Mouse (Mus musculus): ENCODE data around the gene Mrpl40. TPM values are rescaled to one million over a fixed set of nuclear protein-coding genes. Genes with fewer than 3 reads are reported as not detected.
A peak's percentile ranks its signal among the peaks of the same experiment; 100 is the strongest.

Gene Mrpl40
- polyA plus RNA-seq, 1 experiment from 2014 or later, result 77.8 TPM

DNA sequence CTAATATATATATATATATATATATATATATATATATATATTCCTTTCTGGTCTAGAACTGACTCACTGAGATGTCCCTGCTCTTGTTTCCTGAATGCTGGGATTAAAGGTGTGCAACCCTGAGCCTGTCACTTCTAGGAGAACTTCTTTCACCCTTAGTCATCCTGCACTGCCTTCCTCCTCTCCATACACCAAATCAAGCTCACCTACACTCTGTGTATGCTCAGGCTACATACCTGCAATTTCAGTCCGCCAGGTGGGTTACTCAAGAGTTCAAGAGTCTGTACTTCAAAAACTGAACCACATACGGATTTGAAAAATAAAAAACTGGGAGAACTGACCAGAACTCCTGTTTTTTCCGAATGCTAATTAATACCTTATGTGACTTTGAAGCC lies 40.6 kb downstream of the Mrpl40 start:
- Histone ChIP-seq H3K9me3 (ENCODE audit: control insufficient read depth) (no peaks in the 10 kb centered on the region), H3K4me1 (replicated peaks; ENCODE audit: control insufficient read depth, insufficient read depth, low read length) (no peaks in the 10 kb centered on the region), H3K36me3 (ENCODE audit: control insufficient read depth, insufficient read depth) (peaks cover 41% of the 10 kb centered on the region), H3K27ac (ENCODE audit: low read depth, low read length) (peak overlapping the region; percentile 89; the same call in 1 of the 2 replicates), H3K4me2 (replicated peaks; ENCODE audit: low read depth) (peak overlapping the region; percentile 83), H3K4me3 (ENCODE audit: low read depth, low read length) (peak overlapping the region; percentile 90), H3K9ac (ENCODE audit: low read depth, low read length) (peak overlapping the region; percentile 79; the same call in 1 of the 2 replicates), H3K27me3 (replicated peaks; ENCODE audit: control insufficient read depth, insufficient read depth, low read length) (no peaks in the 10 kb centered on the region)
- peak; percentile 53 for ATAC-seq
- 18% methylated on average over 3 of the region's 3 CpGs for WGBS
- TF ChIP-seq CTCF (IDR thresholded peaks at IDR 0.05; ENCODE audit: low read depth), result no peak

DNA sequence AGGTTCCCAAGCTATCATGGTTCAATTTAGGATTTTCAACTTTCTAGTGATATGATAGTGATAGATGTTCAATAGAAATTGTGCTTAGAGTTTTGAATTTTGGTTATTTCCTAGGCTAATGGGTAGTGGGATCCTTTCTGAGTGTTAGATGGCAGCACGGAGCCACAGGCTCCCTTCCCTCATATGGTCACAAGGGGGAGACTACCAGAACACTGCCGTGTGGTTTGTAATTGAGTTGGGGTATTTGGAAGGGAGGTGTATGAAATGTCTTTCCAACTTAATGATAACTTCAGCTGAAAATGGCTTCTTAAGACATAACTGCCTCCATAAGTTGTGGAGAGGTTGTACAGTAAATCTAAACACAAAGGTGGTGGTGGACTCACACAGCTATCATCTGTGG lies 43.2 kb downstream of the Mrpl40 start:
- ATAC-seq, result no peak
- no peak overlapping the region for H3K4me3 ChIP-seq (ENCODE audit: low read depth, low read length)
- WGBS, result 76% methylated on average over 2 of the region's 2 CpGs
- no peak overlapping the region for H3K4me2 ChIP-seq (replicated peaks; ENCODE audit: low read depth)
- H3K36me3 ChIP-seq (ENCODE audit: control insufficient read depth, insufficient read depth), result peaks cover 50% of the 10 kb centered on the region
- peak; percentile 33; the same call in 1 of the 2 replicates for TF ChIP-seq CTCF (IDR thresholded peaks at IDR 0.05; ENCODE audit: low read depth)
- no peak overlapping the region for H3K27ac ChIP-seq (ENCODE audit: low read depth, low read length)
- no peaks in the 10 kb centered on the region for H3K9me3 ChIP-seq (ENCODE audit: control insufficient read depth)
- H3K4me1 ChIP-seq (replicated peaks; ENCODE audit: control insufficient read depth, insufficient read depth, low read length), result no peaks in the 10 kb centered on the region
- H3K27me3 ChIP-seq (replicated peaks; ENCODE audit: control insufficient read depth, insufficient read depth, low read length), result no peaks in the 10 kb centered on the region
- H3K9ac ChIP-seq (ENCODE audit: low read depth, low read length), result no peak overlapping the region

DNA sequence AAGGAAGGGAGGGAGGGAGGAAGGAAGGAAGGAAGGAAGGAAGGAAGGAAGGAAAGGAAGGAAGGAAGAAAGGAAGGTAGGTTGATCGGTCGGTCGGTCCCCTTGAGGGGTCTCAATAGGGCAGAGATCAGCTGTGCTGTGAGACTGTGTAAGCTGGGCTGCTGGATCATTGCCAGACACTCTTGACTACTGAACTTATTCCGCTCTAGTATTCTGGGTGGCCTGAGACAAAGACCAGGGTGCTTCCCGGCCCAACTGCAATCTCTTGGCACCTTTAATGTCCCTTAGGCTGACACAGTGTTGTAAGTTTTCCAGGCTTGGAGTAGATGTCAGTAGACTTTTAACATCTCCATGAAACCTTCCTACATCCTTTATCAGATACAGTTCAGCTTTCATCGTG lies 47.6 kb downstream of the Mrpl40 start:
- no peak overlapping the region for H3K4me3 ChIP-seq (ENCODE audit: low read depth, low read length)
- no peaks in the 10 kb centered on the region for H3K27me3 ChIP-seq (replicated peaks; ENCODE audit: control insufficient read depth, insufficient read depth, low read length)
- H3K36me3 ChIP-seq (ENCODE audit: control insufficient read depth, insufficient read depth), result peaks cover 81% of the 10 kb centered on the region
- no peaks in the 10 kb centered on the region for H3K9me3 ChIP-seq (ENCODE audit: control insufficient read depth)
- no peak for TF ChIP-seq CTCF (IDR thresholded peaks at IDR 0.05; ENCODE audit: low read depth)
- H3K9ac ChIP-seq (ENCODE audit: low read depth, low read length), result no peak overlapping the region
- no peaks in the 10 kb centered on the region for H3K4me1 ChIP-seq (replicated peaks; ENCODE audit: control insufficient read depth, insufficient read depth, low read length)
- no peak for ATAC-seq
- no peak overlapping the region for H3K27ac ChIP-seq (ENCODE audit: low read depth, low read length)
- 86% methylated on average over 6 of the region's 6 CpGs for WGBS
- no peak overlapping the region for H3K4me2 ChIP-seq (replicated peaks; ENCODE audit: low read depth)

DNA sequence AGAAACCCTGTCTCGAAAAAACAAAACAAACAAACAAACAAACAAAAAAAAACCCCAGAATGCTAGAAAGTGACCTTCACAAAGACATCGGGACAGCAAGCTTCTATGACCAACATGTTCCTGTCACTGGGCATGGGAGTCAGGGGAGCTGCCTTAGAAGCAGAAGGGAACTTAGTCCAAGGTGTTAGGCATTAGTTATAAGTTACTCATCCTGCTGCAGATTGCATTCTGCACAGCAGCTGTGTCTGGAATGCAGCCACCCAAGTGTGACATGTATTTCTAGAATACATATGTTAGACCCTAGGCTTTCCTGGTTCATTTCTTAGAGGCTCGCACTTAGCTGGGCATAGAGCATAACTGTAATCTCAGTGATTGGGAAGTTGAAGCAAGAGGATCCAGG lies 48.0 kb downstream of the Mrpl40 start:
- no peak for TF ChIP-seq CTCF (IDR thresholded peaks at IDR 0.05; ENCODE audit: low read depth)
- Histone ChIP-seq H3K36me3 (ENCODE audit: control insufficient read depth, insufficient read depth) (peaks cover 81% of the 10 kb centered on the region), H3K27ac (ENCODE audit: low read depth, low read length) (no peak overlapping the region), H3K4me2 (replicated peaks; ENCODE audit: low read depth) (no peak overlapping the region), H3K4me1 (replicated peaks; ENCODE audit: control insufficient read depth, insufficient read depth, low read length) (no peaks in the 10 kb centered on the region), H3K9ac (ENCODE audit: low read depth, low read length) (no peak overlapping the region), H3K27me3 (replicated peaks; ENCODE audit: control insufficient read depth, insufficient read depth, low read length) (no peaks in the 10 kb centered on the region), H3K9me3 (ENCODE audit: control insufficient read depth) (no peaks in the 10 kb centered on the region), H3K4me3 (ENCODE audit: low read depth, low read length) (no peak overlapping the region)
- no peak for ATAC-seq
- 94% methylated on average over 3 of the region's 3 CpGs for WGBS

DNA sequence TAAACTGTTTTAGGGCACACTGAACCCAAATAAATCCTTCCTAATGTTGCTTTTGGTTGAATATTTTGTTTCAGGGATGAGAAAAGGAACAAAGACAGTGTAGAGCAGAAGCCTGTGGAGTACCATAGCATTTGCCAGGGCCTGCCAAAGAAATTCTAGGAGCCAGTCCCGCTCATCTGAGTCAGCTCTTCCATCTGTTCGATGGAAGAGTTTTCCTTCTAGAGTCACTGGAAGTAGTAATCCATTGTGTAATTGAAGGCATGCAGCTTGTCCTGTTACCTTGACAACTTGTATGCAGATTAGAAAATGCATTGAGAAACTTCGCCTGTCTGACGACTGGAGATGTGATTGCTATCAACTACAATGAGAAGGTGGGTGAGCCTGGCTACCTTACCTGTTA lies 53.7 kb downstream of the Mrpl40 start:
- Histone ChIP-seq H3K9me3 (ENCODE audit: control insufficient read depth) (no peaks in the 10 kb centered on the region), H3K36me3 (ENCODE audit: control insufficient read depth, insufficient read depth) (peaks cover 97% of the 10 kb centered on the region), H3K27ac (ENCODE audit: low read depth, low read length) (no peak overlapping the region), H3K4me3 (ENCODE audit: low read depth, low read length) (no peak overlapping the region), H3K4me1 (replicated peaks; ENCODE audit: control insufficient read depth, insufficient read depth, low read length) (no peaks in the 10 kb centered on the region), H3K4me2 (replicated peaks; ENCODE audit: low read depth) (no peak overlapping the region), H3K27me3 (replicated peaks; ENCODE audit: control insufficient read depth, insufficient read depth, low read length) (no peaks in the 10 kb centered on the region), H3K9ac (ENCODE audit: low read depth, low read length) (no peak overlapping the region)
- TF ChIP-seq CTCF (IDR thresholded peaks at IDR 0.05; ENCODE audit: low read depth), result no peak
- WGBS, result 77% methylated on average over 4 of the region's 4 CpGs
- no peak for ATAC-seq

DNA sequence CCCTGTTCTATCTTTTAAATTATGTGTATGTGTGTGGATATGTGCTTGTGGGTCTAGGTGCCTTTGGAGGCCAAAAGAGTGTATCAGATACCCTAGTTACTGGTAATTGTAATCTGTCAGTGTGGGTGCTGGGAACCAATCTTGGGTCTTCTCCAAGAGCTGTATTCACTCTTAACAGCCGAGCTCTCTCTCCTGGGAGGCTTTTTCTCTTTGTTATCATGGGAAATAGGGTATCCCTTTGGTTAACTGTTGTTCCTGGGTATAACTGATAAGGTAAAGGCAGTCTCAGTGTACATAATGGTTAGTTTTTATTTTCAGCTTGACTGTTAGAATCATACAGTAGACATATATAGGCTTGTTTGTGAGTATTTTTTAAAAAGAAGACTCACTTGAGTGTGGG lies 54.3 kb downstream of the Mrpl40 start:
- Histone ChIP-seq H3K27me3 (replicated peaks; ENCODE audit: control insufficient read depth, insufficient read depth, low read length) (no peaks in the 10 kb centered on the region), H3K27ac (ENCODE audit: low read depth, low read length) (no peak overlapping the region), H3K4me3 (ENCODE audit: low read depth, low read length) (no peak overlapping the region), H3K4me1 (replicated peaks; ENCODE audit: control insufficient read depth, insufficient read depth, low read length) (no peaks in the 10 kb centered on the region), H3K36me3 (ENCODE audit: control insufficient read depth, insufficient read depth) (peaks cover 97% of the 10 kb centered on the region), H3K9me3 (ENCODE audit: control insufficient read depth) (no peaks in the 10 kb centered on the region), H3K9ac (ENCODE audit: low read depth, low read length) (no peak overlapping the region), H3K4me2 (replicated peaks; ENCODE audit: low read depth) (no peak overlapping the region)
- no peak for ATAC-seq
- WGBS, result 86% methylated on average over 1 of the region's 1 CpGs
- TF ChIP-seq CTCF (IDR thresholded peaks at IDR 0.05; ENCODE audit: low read depth), result no peak

Other genes starting within 250 kb of the Mrpl40 start
- 24.7 and 25.4 TPM in 2 replicates for gene Sept5, start 246.9 kb downstream of the Mrpl40 start, polyA plus RNA-seq (2015; fragmentation: Nextera tagmentation; extraction: Ambion mirVana)
- 23.1 and 25.3 TPM in 2 replicates for gene Cldn5, start 100.0 kb downstream of the Mrpl40 start, polyA plus RNA-seq (2015; fragmentation: Nextera tagmentation; extraction: Ambion mirVana)
- 50.1 and 52.3 TPM in 2 replicates for gene Ufd1, start 65.1 kb downstream of the Mrpl40 start, polyA plus RNA-seq (2015; fragmentation: Nextera tagmentation; extraction: Ambion mirVana)
- gene Cdc45, start 64.9 kb downstream of the Mrpl40 start, polyA plus RNA-seq (2015; fragmentation: Nextera tagmentation; extraction: Ambion mirVana), result 8.9 and 9.3 TPM in 2 replicates
- gene 2510002D24Rik, start 40.3 kb downstream of the Mrpl40 start, polyA plus RNA-seq (2015; fragmentation: Nextera tagmentation; extraction: Ambion mirVana), result 18.3 and 25.8 TPM in 2 replicates
- gene Gm28539, start 40.3 kb downstream of the Mrpl40 start, polyA plus RNA-seq (2015; fragmentation: Nextera tagmentation; extraction: Ambion mirVana), result not detected in 2 replicates
- gene Hira, start 175 bp upstream of the Mrpl40 start, polyA plus RNA-seq (2015; fragmentation: Nextera tagmentation; extraction: Ambion mirVana), result 6.9 and 8.3 TPM in 2 replicates